Mouse (Mus musculus) ovary, adult 18-20 months (tissue): ENCODE measurements around the gene Mov10.
A peak's percentile ranks its signal among the peaks of the same experiment; 100 is the strongest.

Source experiments
- DNase-seq: peaks from one replicate; pipeline ENCODE4 v3.0.0; 2022; ENCODE audit warnings: low spot score, mixed read lengths

Mov10 gene

DNA sequence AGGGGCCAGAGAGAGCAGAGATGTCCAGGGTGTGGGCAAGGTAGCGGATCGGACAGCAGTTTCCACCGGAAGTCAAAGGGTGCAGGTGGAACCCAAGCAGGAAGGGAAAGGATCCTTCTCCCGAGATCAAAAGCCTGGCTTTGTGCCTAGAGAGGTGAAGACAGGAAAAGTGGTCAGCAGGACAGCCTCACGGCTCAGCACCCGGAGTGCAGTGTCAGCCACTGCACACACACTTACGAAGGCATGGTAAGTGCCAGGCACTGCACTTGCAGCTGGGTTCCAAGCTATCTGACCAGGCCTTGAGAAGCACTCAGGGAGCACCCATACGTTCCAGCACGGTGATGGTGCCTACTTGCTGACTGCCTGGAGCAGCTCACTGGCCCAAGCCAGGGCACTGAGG lies 12.8 kb downstream of the Mov10 start:
- no peak for DNase-seq

DNA sequence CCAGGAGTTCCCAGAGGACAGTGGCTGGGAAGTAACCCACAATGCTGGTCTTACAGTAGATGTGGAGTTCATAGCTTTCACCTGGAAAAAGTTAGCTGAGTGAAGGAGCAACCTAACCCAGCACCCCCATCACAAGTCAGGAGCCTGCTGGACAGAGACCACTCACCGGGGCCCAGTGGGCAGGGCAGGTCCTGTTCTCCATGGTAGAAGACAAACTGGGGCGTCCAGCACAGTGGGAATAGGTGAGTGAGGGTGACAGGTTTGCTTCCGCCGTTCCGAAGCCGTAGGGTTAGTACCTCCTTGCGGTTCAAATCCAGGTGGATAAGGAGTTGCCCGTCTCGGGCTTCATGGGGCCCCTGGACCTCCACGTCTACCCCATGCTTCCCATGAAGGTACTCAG lies 14.1 kb downstream of the Mov10 start:
- DNase-seq: no peak

DNA sequence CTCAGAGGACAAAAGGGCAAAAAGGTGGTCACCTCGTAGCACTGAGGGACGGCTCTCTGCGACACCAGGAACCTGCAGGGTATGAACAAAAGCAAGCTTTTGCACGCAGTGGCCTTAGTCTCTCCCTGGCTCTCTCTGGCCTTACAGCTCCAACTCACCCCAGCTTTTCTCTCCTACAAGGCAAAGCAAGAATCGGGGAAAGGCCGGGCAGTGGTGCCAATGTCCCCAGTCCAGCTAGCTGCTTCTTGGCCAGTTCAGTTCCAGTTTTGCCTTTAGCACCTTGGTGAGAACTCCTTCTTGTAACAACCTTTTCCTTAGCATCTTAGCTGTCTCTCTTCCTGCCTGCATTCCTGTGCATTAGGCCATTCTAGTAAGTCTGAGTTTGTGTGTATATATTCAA lies 16.9 kb downstream of the Mov10 start:
- no peak for DNase-seq

DNA sequence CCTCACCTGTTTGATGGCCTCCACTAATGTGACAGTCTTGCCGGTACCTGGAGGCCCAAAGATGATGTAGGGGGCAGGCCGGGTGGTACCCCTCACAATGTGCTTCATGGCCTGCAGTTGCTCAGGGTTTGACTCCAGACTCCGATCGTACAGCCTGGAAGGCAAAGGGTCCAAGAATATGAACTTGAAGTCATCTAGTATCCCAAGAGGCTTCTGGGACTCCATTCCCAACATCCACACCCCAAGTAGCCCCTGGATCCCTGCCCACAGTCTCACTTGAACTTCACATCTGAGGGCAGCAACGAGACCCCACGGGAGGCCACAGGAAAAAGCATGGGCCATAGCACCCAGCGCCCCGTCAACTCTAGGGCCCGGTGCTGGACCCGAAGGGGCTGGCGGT lies 17.7 kb downstream of the Mov10 start:
- no peak for DNase-seq

DNA sequence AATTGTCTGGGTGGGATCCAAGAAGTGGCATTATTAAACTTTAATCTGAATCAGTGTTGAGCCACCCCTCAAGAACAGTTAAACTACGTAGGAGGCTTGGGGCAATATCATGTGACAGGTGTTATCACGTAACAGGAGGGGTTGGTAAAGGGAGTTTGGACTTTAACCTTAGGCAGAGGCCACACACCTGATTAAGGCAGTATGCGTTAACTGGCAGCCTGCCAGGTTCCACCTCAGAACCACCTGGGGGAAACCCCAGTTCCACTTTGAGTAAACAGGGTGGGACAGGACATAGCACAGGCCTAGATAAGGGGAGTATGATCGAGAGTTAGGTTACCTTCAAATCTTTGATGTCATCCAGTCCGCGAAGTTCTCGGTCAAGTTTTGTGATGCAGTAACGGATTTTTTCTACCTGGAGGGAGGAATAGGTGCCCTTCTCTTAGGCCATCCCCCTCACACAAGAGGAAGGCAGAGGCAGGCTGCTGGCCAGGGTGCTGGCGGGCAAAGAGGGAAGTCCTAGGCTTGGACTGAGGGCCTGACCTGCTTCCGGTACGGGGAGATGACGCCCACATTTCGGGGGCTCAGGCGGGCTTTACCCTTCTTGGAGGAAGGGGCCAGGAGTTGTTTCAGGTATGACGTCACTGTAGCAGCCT lies 21.8 kb downstream of the Mov10 start:
- DNase-seq: no peak

DNA sequence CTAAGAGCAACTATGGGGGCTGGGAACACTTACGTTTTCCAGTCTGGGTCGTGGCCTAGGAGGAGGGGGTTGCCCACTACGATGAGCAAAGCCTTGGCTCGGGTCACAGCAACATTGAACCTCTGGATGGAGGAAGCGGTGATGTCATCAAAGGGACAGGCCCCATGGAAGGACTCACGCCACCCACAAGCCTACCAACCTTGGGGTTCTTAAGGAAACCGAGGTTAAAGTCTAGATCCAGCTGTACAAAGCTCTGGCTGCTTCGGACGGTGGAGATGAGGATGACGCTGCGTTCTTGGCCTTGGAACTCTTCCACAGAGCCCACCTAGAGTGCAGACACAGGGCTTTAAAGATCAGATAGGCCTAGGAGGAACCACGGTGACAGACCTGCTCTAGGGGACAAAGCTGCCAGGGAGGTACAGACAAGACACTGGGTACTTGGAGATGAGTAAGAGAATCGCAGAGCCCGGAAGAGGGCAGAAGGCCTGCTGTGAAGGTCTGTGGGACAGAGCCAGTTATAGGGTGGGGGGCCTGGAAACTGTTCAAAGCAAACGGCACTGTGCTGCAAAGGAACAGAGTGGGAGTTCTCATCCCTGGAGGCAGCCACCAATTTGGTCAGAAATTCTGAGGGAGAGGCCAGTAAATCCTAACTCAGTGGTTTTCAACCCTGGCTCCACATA lies 22.6 kb downstream of the Mov10 start:
- no peak for DNase-seq

DNA sequence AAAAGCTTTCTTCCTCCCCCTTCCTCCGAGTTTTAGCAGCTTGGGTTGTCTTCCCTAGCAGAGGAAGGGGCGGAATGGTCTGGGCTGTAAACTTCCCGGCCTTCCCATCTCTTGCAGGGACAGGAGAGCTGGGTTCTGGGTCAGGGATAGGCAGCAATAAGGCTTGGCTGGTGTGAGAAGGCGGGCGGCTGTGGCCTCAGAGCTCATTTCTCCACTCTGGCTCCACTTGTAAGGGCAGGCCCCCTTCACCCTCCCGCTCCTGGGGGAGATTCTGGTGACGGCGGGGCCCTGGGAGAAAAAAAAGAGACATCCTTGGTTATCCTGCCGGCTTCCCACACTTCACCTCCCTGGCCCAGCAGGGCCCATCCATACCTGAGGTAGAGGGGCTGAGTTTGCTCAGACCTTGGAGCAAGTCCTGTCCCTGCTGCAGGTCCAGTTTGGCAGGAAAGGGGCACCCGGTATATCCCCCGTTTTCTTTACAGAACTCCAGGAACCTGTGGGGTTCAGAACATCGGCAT lies 23.4 kb downstream of the Mov10 start:
- no peak for DNase-seq

DNA sequence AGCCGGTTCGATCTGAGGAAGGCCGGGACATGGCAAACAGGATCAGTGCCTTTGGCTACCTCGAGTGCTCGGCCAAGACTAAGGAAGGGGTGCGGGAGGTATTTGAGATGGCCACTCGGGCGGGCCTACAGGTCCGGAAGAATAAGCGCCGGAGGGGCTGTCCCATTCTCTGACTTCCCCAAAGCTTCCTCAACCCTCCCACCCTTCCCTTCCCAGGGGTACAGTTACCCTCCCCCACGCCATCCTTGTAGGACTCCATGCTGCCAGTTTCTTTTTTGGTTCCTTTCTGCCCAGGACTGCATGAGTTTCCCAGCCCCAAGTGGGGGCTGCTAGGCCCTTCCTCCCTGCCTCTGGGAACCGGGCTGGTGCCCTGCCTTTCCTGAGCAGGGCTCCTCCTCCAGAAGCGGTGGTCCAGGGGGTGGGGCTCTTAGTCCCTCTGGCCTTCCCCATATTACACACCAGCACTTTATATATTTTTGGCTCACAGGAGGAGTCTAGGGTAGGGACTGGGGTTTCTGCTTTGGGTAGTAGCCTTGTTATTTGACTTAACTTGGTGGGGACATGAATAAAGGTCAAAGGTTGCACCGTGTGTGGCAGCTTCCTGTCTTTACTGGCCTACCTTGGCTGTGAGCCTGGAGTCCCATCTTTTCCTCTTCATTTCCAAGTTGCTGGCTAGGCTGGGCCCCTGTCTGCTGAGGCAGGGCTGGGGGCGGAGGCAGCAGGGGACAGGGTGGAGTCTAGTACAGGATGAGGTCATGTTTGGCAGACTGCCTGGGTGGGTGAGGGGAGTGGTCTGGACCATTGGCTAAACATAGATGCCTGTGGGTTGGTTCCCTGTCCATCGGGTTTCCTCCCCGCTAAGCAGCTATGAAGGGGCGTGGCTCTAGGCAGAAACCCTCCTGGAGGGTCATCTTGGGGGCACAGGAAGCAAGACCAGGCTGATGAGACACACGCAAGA lies 24.2 kb downstream of the Mov10 start:
- DNase-seq: peak; percentile 75

DNA sequence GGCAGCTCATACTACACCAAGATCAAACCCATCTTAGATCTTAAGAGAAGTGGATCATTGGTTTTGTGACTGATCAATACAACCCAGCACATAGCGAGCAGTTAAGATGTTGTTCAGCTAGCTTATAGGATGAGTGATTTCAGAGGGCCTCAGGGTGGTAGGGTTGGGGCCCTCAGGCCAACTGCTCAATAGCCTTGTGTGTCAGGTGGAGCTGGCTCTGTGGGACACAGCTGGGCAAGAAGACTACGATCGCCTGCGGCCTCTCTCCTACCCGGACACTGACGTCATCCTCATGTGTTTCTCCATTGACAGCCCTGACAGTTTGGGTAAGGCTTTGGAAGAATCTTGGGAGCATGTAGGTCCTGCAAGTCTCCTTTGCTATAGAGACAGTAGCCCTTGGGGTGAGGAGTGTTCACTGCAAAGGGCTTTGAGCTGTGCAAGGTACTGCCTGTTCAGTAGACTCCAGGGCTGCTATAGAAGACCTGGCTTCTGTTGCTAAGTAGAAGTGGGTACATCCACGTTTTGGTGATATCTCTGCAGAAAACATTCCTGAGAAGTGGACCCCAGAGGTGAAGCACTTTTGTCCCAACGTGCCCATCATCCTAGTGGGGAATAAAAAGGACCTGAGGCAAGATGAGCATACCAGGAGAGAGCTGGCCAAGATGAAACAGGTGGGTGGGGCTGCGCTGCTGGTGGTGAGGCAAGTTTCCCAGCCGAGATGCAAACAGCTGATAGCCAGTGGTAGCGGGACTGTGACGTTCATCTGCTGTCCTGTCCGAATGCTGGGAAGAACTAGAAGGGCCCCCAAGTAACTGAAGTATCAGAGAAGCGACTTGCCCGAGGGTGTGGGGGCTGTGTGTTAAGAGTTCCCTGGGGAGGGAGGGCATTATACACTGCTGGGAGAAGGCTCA lies 25.7 kb downstream of the Mov10 start:
- DNase-seq: no peak

DNA sequence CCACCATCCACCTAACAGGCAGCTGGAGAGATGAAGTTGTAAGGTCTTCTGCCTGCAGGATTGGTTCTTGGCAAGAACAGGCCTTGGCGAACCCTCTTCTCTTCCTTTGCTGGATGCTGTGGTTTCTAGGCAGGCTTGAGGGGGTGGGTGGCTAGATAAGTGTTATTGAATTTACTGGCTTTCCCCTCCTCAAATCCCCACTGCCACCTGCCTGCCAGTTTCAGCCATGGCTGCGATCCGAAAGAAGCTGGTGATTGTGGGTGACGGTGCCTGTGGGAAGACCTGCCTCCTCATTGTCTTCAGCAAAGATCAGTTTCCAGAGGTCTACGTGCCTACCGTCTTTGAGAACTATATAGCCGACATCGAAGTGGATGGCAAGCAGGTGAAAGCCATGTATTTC lies 26.7 kb downstream of the Mov10 start:
- no peak for DNase-seq

DNA sequence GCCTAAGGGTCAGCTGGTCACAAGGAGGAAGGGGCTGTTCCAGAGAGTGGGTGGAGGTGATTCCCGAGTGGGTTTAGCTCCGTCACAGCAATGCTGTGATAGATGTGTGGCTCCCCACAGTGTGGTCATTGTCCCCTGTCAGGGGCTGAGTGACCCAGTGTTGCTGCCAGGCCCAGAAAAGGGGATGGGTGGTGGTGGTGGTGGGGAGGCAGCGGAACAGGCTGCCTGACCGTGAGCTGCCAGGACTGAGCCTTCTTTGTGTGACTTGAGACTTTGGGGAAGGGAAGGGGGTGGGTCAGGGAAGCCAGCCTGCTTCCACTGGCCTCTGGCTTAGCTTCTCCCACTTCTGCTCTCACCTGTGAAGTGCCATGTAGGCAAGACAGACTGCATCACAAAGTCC lies 27.3 kb downstream of the Mov10 start:
- DNase-seq: no peak

DNA sequence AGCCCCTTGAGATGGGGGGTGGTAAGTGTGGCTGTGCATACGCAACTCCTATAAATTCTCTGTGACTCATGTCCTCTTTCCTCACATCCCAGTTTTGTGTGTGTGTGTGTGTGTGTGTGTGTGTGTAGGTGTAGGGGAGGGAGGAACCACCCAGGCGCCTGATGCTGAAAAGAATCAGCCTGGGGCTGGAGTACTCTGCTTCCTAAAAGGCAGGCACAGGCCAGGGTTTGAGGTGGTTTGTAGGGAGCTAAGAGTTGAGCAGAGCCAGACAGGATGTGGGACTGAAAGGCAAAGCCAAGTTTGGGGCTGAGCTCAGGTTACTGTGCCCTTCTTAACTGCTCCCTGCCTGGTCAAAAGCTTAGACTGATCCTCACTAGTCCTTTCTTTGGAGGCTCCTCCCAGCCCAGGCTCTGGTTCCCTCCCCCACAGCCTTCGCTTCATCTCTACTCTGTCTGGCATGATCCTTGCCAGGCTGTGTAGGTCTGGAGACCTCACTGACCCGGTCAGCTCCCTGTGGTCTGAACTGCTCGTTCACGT lies 27.9 kb downstream of the Mov10 start:
- peak; percentile 56 for DNase-seq

DNA sequence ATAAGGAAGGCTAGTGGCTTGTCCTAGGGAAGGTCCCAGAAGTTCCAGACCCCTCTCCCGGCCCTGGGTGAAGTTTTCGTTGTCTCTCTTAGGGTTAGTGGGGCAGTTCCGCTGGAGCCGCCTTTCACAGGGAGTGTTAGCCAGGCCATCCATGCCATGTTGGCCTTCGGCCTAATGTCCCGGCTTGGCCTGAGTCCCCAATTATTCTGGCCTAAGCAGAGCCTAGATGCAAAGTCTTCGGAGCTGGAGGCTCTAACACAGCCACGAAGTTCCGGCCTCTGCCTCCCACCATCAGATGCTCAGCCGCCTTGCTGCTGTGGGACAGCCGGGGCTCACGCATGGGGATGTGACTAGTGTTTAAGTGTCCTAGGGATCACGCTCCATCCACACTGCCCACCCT lies 28.5 kb downstream of the Mov10 start:
- no peak for DNase-seq

DNA sequence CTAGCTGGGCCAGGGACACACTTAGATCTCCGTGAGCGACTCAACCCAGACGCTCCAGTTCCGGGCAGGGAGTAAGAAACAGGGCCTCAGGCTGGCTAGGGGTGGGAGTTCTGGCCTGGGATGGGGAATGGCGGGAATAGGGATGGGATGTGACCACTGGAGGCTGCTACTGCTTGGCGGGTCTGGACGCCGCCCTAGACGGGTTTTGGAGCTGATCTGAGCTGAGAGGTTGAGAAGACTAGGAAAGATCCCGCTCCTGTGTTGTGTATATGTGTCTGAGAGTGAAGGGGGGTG lies 29.1 kb downstream of the Mov10 start:
- no peak for DNase-seq

DNA sequence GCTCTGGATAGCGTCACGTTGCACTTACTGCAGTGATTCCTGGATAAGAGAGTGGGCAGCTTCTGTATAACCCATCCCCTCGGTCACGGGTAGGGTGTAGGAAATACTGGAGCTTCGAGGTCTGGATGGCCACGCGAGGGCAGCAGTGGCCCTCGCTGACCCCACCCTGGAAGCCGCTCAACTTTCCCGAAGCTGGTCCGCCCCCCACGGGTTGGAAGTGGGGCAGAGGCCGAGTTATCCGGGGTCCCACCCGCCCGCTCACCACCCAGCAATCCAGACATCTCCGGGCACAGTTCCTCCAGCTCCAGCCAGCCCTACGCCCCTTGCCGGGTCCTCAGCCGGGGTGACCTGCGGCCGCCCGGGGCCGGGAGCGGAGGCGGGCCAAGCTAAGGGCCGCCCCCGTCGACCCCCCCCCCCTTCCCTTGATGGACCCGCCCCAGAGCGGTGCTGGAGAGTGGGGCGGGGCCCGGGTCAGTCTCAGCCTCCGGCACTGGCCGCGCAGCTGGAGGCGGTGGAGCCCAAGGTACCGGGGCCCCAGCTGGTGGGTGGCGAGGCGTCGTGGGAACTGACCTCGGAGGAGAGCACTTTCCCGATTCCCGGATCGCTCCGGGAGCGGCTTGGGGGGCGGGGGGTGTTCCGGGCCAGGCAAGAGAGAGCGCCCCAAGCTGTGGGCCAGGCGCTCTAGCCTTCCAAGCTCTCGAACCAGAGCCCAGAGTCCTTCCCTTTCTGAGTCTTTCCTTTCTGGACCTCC lies 29.6 kb downstream of the Mov10 start:
- DNase-seq: peak; percentile 78

DNA sequence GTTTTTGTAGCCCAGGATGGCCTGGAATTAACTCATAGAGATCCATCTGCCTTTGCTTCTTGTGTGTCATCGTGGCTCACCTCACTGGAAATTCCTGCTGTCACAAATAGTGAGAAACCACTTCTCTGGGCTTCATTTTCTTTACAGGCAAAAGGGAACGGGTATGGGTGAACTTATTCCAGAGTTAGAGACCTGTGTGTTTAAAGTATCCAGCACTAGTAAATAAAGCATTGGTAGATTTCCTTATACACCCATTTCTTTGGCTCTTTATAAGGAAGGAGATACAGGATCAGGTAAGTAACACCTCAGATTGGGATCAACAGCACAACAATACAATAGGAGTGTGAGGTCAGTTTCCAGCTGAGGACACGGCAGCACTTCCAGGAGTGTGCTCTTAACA lies 30.3 kb downstream of the Mov10 start, which contains the start of gene Rhoc:
Rhoc (plus strand) TSS at position 301 of the 400 bp plus-strand sequence.
- no peak for DNase-seq

DNA sequence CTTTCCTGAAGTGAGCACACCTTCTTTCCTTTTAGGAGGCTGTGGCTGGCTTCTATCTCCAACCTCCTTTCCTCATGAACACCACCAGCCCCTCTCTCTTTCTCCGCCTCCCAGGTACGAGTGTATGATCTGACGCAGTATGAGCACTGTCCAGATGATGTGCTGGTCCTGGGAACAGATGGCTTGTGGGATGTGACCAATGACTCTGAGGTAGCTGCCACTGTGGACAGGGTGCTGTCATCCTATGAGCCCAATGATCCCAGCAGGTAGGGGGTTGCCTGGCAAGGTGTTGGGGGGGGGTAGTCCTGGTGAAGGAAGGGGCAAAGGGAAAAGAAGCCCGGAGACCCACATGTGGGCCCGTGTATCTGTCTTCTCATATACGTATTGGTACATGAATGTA lies 33.1 kb downstream of the Mov10 start:
- DNase-seq: no peak

DNA sequence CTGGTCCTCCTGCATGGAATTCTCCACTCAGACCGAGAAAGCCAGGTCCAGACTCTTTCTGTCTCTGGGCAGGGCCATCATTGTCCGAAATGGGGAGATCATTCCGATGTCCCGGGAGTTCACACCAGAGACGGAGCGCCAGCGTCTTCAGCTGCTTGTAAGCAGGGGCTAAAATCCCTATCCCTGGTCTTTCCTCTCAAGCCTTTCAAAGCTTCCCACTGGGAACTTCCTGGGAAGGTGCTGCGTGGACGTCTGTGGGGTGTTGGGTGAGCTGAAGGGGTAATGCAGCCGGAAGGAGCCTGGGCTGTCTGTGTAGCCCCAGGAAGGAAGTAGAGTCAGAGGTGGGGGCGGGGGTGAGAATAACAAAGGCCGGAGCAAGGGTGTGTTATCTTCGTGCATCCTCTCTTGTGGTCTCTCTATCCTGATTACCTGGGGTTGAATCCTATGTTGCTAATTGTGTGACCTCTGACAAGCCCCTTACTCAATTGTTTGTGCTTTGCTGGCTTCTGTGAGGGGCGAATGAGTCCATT lies 34.3 kb downstream of the Mov10 start:
- no peak for DNase-seq

DNA sequence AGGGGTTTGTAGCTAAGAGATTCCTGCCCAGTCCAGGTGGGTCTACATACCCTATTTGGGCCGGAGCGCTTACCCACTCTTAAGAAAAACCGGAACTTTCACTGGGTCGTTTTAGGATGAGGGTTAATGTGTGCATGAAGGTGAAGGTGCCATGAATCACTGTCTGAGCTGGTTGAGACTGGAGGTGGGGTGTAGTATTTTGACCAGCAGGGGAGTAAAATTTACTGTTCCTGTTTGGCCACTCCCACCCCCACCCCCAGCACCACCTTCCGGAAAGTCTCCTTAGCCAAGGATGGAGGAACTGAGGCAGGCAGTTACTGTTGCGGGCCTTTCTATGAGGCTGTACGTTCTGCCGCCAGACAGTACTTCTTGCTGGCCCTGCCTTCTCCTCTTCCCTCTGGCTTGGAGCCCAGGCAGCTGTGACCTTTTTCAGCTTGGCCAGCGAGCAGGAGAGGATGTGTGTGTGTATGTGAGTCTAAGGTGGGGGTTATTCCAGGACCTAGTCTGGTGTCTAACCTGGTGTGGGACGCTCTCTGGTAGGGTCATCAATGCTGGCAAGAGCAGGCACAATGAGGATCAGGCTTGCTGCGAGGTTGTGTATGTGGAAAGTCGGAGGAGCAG lies 36.2 kb downstream of the Mov10 start:
- no peak for DNase-seq

DNA sequence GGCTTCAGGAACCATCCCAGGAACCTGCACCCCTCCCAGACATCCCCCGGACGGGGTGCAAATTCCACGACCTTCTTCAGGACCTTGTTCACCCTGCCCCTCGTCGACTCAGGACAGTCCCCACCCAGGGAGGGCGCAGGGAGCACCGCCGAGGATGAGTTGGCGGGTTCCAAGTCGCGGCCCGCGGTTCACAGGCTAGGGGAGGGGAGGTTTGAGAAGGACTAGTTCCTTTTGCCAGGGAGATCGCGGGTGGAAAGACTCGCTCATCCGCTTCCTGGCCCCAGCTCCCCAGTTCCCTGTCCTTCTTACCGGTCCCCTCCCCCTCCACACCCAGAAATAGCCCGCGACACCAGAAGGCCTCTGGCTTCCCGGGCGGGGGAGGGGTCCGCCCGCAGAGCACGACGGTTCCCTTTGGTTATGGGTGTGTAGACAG lies 36.9 kb downstream of the Mov10 start, which contains the start of gene Fam19a3:
Fam19a3 (minus strand) TSS at position 370 of the 433 bp plus-strand sequence.
- no peak for DNase-seq
